Mouse (Mus musculus) liver, adult 2 months (tissue): ENCODE results near the gene Sema5a.

ENCODE experiments used
- CTCF ChIP-seq: fragments of 200-500 bp; IDR thresholded peaks from 2 replicates; pipeline ENCODE4 v1.5.1; 2011; ENCODE audit warnings: low read depth, low read length, control low read depth
- POLR2A ChIP-seq: fragments of 200-500 bp; IDR thresholded peaks from 2 replicates; pipeline ENCODE4 v1.6.1; 2011; ENCODE audit warnings: low read length, control low read depth; ENCODE audit not compliant: insufficient read depth; ENCODE audit errors: extremely low read depth

DNA sequence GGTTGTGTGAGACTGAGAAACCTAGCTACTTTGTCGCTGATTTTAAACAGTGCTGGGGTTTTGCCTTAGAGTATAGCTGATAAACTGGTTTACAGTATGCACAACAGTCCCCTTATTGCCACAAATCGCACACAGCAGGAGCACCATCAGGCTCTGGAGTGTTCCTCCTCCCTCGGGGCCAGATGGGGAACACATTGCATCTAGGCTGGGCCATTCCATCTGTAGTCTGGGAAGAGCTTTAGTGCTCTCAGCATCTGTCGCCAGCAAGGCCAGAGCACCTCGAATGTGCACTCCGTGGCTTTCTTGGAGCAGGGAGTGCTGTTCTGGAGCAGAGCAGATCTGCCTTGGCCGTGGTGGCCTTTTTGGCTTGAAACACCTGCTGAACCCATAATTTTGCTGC, 79.5 kb downstream of the Sema5a start:
- TF ChIP-seq POLR2A (no peak), CTCF (no peak)
